Mouse (Mus musculus): ENCODE measurements around the gene Gpn3.

- no peak for TF ChIP-seq MYOD1 (IDR thresholded peaks at IDR 0.05; ENCODE audit: control insufficient read depth in 1 of 3, insufficient read length in 2 of 3, low read depth in 2 of 3)
- no peak for TF ChIP-seq E2F4 (IDR thresholded peaks at IDR 0.05; ENCODE audit: insufficient read depth)
- no peak for TF ChIP-seq CEBPB (IDR thresholded peaks at IDR 0.05; ENCODE audit: insufficient read depth, poor library complexity, severe bottlenecking)
Observed at GRCm38 (mm10) chr5:122325477-122325876, 46.2 kb upstream of the Gpn3 start.

Data from myocyte (in vitro differentiated cells).